Mouse (Mus musculus) C2C12 (cell line): ENCODE results near the gene Gjc2. TPM values are rescaled to one million over a fixed set of nuclear protein-coding genes. Genes with fewer than 3 reads are reported as not detected.

Source experiments
- H3K27me3 ChIP-seq: one replicate; pipeline ENCODE4 v1.6.1; 2011; ENCODE audit not compliant: control insufficient read depth, insufficient read depth, insufficient read length
- H3K36me3 ChIP-seq: one replicate; pipeline ENCODE4 v1.6.1; 2011; ENCODE audit not compliant: control insufficient read depth, insufficient read depth
- H3K4me3 ChIP-seq: one replicate; pipeline ENCODE4 v1.5.1; 2011; ENCODE audit warnings: mild to moderate bottlenecking, control low read depth; ENCODE audit not compliant: poor library complexity, insufficient read depth, severe bottlenecking
- H3K79me2 ChIP-seq: one replicate; pipeline ENCODE4 v1.6.1; 2011; ENCODE audit not compliant: control insufficient read depth, insufficient read depth
- H3K79me3 ChIP-seq: one replicate; pipeline ENCODE4 v1.6.1; 2011; ENCODE audit warnings: low read depth, control low read depth
- H3ac ChIP-seq: one replicate; pipeline ENCODE3; 2011; ENCODE audit warnings: low read depth; ENCODE audit not compliant: control insufficient read depth, insufficient read length
- CEBPB ChIP-seq: IDR thresholded peaks from one replicate; pipeline ENCODE4 v1.6.1; 2011; ENCODE audit warnings: low read depth, mild to moderate bottlenecking, control low read depth, moderate library complexity
- CTCF ChIP-seq: IDR thresholded peaks from one replicate; pipeline ENCODE4 v1.5.1; 2011; ENCODE audit not compliant: control insufficient read depth, insufficient read depth, insufficient read length
- FOSL1 ChIP-seq: IDR thresholded peaks from one replicate; pipeline ENCODE4 v1.8.0; 2011; ENCODE audit warnings: mild to moderate bottlenecking, low read length; ENCODE audit not compliant: poor library complexity, insufficient read depth, severe bottlenecking
- MAX ChIP-seq: IDR thresholded peaks from one replicate; pipeline ENCODE4 v1.6.1; 2011; ENCODE audit warnings: mild to moderate bottlenecking, control low read depth
- MYOD1 ChIP-seq: IDR thresholded peaks from one replicate; pipeline ENCODE4 v1.6.1; 2011; ENCODE audit warnings: low read depth; ENCODE audit not compliant: control insufficient read depth, insufficient read length
- MYOG ChIP-seq: IDR thresholded peaks from one replicate; pipeline ENCODE4 v1.6.1; 2011; ENCODE audit not compliant: control insufficient read depth, insufficient read length; ENCODE audit errors: extremely low read depth
- USF1 ChIP-seq: IDR thresholded peaks from one replicate; pipeline ENCODE4 v1.6.1; 2011; ENCODE audit warnings: low read depth, mild to moderate bottlenecking, control low read depth, moderate library complexity
- long read RNA-seq, 2 experiments: library from polyadenylated mRNA; unstranded; transcript quantifications; one replicate each; pipeline ENCODE4 v2.0.0; 2019 to 2020
- polyA plus RNA-seq: library from polyadenylated mRNA; unstranded; fragments of >200 nt; fragmentation: generic; extraction: Trizol; gene quantifications from one replicate; pipeline ENCODE4 v1.2.1, GENCODE M21; 2012; ENCODE audit warnings: missing spikeins

Gene Gjc2
- 0.02 TPM for polyA plus RNA-seq
- long read RNA-seq, experiment 1: 0 reads
- long read RNA-seq, experiment 2: 0 reads

DNA sequence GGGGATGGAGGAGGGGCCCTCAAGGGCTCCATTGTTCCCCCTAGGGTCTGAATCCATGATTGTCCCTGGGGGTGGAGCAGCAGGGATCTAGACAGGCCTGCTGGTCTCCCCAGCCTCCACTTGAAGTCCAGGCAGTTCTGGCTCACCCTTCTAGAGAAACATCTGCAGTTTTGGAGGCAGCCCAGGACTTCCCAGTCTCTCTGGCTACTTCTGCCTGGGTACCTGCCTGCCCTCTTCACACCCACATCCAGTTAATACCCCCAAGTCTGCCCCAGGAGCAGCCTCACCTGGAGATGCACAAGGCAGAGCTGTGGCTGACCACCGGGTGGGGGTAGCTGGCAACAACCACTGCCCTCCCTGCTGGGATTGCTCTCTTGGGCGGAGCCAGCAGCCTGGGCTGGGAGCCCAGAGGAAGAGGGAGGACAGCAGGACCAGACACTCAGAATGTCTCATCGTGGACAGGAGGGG, at the start of gene Gjc2:
Gjc2 (minus strand) TSS at position 350 of the 468 bp plus-strand sequence.
- no peaks in the 10 kb centered on the region for H3K79me3 ChIP-seq
- no peak within 1 kb of the TSS for H3ac ChIP-seq
- no peak for TF ChIP-seq CTCF
- TF ChIP-seq CEBPB: no peak
- no peak for TF ChIP-seq FOSL1
- TF ChIP-seq MYOD1: no peak
- TF ChIP-seq MAX: no peak
- no peak for TF ChIP-seq USF1
- TF ChIP-seq MYOG: no peak
- peaks cover 12% of the 10 kb centered on the region for H3K36me3 ChIP-seq
- H3K79me2 ChIP-seq: no peaks in the 10 kb centered on the region
- H3K4me3 ChIP-seq: no peak within 1 kb of the TSS
- peaks cover 8% of the 10 kb centered on the region for H3K27me3 ChIP-seq

DNA sequence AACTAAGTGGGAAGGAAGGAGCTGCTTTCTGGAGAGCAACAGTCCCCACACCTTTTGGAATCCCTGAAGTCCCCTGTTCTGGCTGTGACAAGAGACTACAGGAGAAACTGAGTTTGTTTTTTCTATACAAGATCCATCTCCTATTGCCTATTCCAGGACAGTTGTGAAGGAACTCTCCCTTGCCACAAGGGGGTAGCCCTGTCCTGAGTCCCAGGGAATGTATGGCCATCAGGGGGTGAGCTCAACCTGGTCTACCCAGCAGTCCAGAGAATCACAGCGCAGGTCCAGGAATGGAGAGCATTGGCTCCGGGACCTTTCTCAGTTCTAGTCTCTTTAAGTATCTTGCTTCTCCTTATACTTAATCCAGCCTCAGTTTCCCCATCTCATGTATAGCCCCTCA, 49.8 kb upstream of the Gjc2 start:
- Histone ChIP-seq H3K36me3 (no peaks in the 10 kb centered on the region), H3K79me2 (peaks cover 13% of the 10 kb centered on the region), H3ac (no peak overlapping the region), H3K27me3 (peaks cover 12% of the 10 kb centered on the region), H3K79me3 (peaks cover 6% of the 10 kb centered on the region), H3K4me3 (no peak overlapping the region)
- TF ChIP-seq CEBPB (no peak), CTCF (no peak), MAX (no peak), USF1 (no peak), FOSL1 (no peak), MYOD1 (no peak), MYOG (no peak)

DNA sequence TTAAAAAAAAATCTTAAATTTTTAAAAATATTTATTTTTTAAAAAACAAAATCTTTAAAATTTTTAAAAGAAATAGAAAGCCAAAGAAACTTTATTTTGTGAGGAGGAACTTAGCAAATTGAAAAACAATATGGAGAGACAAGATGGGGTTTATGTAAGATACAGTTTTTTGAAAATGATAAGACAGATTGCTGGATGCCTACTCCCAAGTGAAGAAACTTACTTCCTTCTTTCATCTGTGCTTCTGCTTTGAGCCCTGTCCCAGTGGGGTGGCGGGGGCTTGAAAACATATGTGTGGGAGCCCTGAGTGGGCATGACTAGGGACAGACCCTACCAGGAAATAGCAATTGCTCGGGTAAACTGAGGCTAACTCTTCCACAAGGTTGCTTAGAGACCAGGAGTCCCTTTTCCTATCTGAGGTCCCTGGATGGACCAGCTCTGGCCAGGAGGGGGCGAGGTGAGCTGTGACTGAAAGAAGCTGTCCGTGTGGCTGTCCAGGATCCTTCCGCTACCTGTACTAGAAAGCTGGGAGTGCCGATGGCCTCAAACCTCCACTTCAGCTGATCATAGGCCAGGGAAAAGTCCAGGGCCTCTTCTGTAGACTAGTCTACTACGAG, 47.2 kb upstream of the Gjc2 start:
- no peak overlapping the region for H3ac ChIP-seq
- no peak overlapping the region for H3K4me3 ChIP-seq
- TF ChIP-seq USF1 (no peak), FOSL1 (no peak), MYOG (no peak), MYOD1 (no peak), CEBPB (no peak), MAX (no peak), CTCF (no peak)
- H3K36me3 ChIP-seq: peaks cover 2% of the 10 kb centered on the region
- H3K79me2 ChIP-seq: peaks cover 39% of the 10 kb centered on the region
- peaks cover 31% of the 10 kb centered on the region for H3K79me3 ChIP-seq
- peaks cover 3% of the 10 kb centered on the region for H3K27me3 ChIP-seq

DNA sequence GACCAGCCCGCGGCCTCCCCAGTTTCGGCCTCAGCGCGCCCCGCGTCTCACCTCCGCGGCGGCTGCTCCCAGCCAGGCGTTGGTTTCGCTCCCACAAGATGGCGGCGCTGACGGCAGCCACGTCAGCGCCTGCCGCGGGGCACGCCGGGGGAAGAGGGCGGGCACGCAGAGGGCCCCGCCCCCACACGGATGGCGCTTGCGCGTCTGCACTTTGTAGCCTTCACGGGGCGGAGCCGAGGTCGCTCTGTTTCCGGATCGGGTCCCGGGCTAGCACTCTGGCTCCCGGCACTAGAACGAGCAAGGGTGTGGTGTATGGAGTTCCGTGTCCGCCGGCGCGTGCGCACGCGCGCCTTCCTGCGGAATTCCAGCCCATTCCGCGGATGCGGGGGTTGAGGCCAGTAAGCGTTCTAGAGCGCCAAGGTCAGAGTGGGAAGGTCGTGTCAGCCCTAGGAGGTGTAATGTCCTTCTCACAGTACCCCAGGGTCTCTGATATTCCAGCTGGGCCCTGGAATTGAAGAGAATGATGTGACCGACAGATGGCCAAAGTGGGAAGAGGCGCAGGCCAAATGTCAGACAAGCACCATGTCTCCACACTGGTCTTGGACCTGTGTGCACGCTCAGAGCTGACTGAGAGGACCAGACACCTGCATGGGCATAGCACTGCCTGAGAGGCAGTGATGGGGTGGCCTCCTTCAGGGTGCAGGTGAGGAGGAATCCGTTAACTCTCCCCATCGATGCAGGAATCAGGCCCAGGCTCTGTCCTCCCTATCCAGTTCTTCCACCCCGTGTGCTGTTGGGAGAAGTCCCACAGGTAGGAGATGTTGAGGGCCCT, 45.3 kb upstream of the Gjc2 start, which contains the start of gene Arf1:
Arf1 (minus strand) TSS at position 149 of the 832 bp plus-strand sequence.
- TF ChIP-seq MAX (peak; percentile 56), CTCF (no peak)

DNA sequence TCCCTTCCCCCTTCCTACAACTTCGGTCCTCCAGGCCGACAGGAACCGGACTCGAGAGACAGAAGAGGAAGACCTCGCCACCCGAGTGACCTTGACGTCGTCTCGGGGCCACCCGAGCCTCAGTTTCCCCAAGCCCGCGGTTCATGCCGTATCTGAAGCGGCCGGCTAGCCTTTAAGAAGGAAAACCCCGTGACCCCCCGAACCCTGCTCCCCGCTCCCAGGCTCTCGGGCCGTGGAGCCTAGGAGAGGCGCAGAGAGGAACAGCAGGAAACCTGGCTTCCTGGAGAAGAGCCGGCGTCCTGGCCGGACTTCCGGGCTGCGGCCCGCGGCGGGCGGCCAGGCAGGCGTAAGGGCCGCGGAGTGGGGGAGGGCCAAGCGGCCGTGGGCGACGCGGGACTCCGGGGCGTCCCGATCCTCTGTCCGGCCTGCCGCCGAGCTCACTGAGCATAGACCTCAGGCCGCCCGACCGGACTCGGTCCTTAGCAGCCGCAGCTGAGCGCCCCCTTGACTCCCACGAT, 44.6 kb upstream of the Gjc2 start:
- peak overlapping the region; percentile 99 for H3ac ChIP-seq
- H3K4me3 ChIP-seq: peak overlapping the region; percentile 100
- H3K36me3 ChIP-seq: peaks cover 28% of the 10 kb centered on the region
- peaks cover 65% of the 10 kb centered on the region for H3K79me2 ChIP-seq
- H3K79me3 ChIP-seq: peaks cover 57% of the 10 kb centered on the region
- no peaks in the 10 kb centered on the region for H3K27me3 ChIP-seq
- TF ChIP-seq USF1: no peak
- TF ChIP-seq CEBPB: no peak
- TF ChIP-seq MYOG: no peak
- TF ChIP-seq FOSL1: no peak
- TF ChIP-seq MAX: no peak
- TF ChIP-seq CTCF: no peak
- TF ChIP-seq MYOD1: no peak

More for the DNA sequence above, 45.3 kb upstream of the Gjc2 start, which contains the start of gene Arf1:
- H3K36me3 ChIP-seq: peaks cover 21% of the 10 kb centered on the region
- peak within 1 kb of the TSS; percentile 100 for H3K4me3 ChIP-seq
- peaks cover 58% of the 10 kb centered on the region for H3K79me2 ChIP-seq
- H3K79me3 ChIP-seq: peaks cover 50% of the 10 kb centered on the region
- H3ac ChIP-seq: peak within 1 kb of the TSS; percentile 99
- no peaks in the 10 kb centered on the region for H3K27me3 ChIP-seq
